Mouse (Mus musculus): ENCODE measurements around the gene Nup188. TPM values are rescaled to one million over a fixed set of nuclear protein-coding genes. Genes with fewer than 3 reads are reported as not detected.

The Nup188 gene
- polyA plus RNA-seq, 1 experiment from 2014 or later = 68.0 TPM

- DNase-seq (ENCODE audit: low spot score) = no peak
- Histone ChIP-seq H3K4me1 (peaks cover 21% of the 10 kb centered on the region), H3K27ac (replicated peaks) (no peak overlapping the region), H3K9me3 (no peaks in the 10 kb centered on the region), H3K4me3 (no peak overlapping the region), H3K27me3 (replicated peaks; ENCODE audit: low read depth, poor library complexity, severe bottlenecking) (no peaks in the 10 kb centered on the region), H3K36me3 (replicated peaks) (peaks cover 100% of the 10 kb centered on the region)
- WGBS = 85% methylated on average over 4 of the region's 4 CpGs
Measured at GRCm38 (mm10) chr2:30247681-30248080, 38.5 kb upstream of the Nup188 start.

GRCm38 (mm10) chr2:30249182-30249581 lies 37.0 kb upstream of the Nup188 start:
- no peak for DNase-seq (ENCODE audit: low spot score)
- Histone ChIP-seq H3K4me1 (peaks cover 18% of the 10 kb centered on the region), H3K9me3 (no peaks in the 10 kb centered on the region), H3K27ac (replicated peaks) (no peak overlapping the region), H3K36me3 (replicated peaks) (peaks cover 100% of the 10 kb centered on the region), H3K4me3 (no peak overlapping the region), H3K27me3 (replicated peaks; ENCODE audit: low read depth, poor library complexity, severe bottlenecking) (no peaks in the 10 kb centered on the region)
- WGBS = 95% methylated on average over 3 of the region's 3 CpGs

- Histone ChIP-seq H3K36me3 (replicated peaks) (peaks cover 100% of the 10 kb centered on the region), H3K4me1 (peaks cover 10% of the 10 kb centered on the region), H3K27ac (replicated peaks) (no peak overlapping the region), H3K9me3 (no peaks in the 10 kb centered on the region), H3K4me3 (no peak overlapping the region), H3K27me3 (replicated peaks; ENCODE audit: low read depth, poor library complexity, severe bottlenecking) (no peaks in the 10 kb centered on the region)
- WGBS = 91% methylated on average over 10 of the region's 10 CpGs
- no peak for DNase-seq (ENCODE audit: low spot score)
Measured at GRCm38 (mm10) chr2:30250166-30251128, 35.8 kb upstream of the Nup188 start.

- DNase-seq (ENCODE audit: low spot score) = no peak
- Histone ChIP-seq H3K4me3 (no peak overlapping the region), H3K4me1 (peaks cover 10% of the 10 kb centered on the region), H3K27me3 (replicated peaks; ENCODE audit: low read depth, poor library complexity, severe bottlenecking) (no peaks in the 10 kb centered on the region), H3K9me3 (no peaks in the 10 kb centered on the region), H3K27ac (replicated peaks) (peak overlapping the region; percentile 30; the same call in 1 of the 2 replicates), H3K36me3 (replicated peaks) (peaks cover 100% of the 10 kb centered on the region)
- WGBS = 77% methylated on average over 5 of the region's 5 CpGs
Measured at GRCm38 (mm10) chr2:30251417-30252104, 34.6 kb upstream of the Nup188 start.

- H3K36me3 ChIP-seq (replicated peaks) = peaks cover 100% of the 10 kb centered on the region
- no peak overlapping the region for H3K27ac ChIP-seq (replicated peaks)
- no peaks in the 10 kb centered on the region for H3K27me3 ChIP-seq (replicated peaks; ENCODE audit: low read depth, poor library complexity, severe bottlenecking)
- no peak overlapping the region for H3K4me3 ChIP-seq
- 82% methylated on average over 3 of the region's 3 CpGs for WGBS
- peaks cover 10% of the 10 kb centered on the region for H3K4me1 ChIP-seq
- no peaks in the 10 kb centered on the region for H3K9me3 ChIP-seq
- no peak for DNase-seq (ENCODE audit: low spot score)
Measured at GRCm38 (mm10) chr2:30252521-30252920, 33.7 kb upstream of the Nup188 start.

- Histone ChIP-seq H3K4me1 (peaks cover 10% of the 10 kb centered on the region), H3K27ac (replicated peaks) (no peak overlapping the region), H3K4me3 (no peak overlapping the region), H3K9me3 (no peaks in the 10 kb centered on the region), H3K36me3 (replicated peaks) (peaks cover 100% of the 10 kb centered on the region), H3K27me3 (replicated peaks; ENCODE audit: low read depth, poor library complexity, severe bottlenecking) (no peaks in the 10 kb centered on the region)
- WGBS = 83% methylated on average over 5 of the region's 5 CpGs
- DNase-seq (ENCODE audit: low spot score) = no peak
Measured at GRCm38 (mm10) chr2:30253809-30254208, 32.4 kb upstream of the Nup188 start.

GRCm38 (mm10) chr2:30255631-30256395 lies 30.4 kb upstream of the Nup188 start:
- Histone ChIP-seq H3K27ac (replicated peaks) (no peak overlapping the region), H3K4me3 (no peak overlapping the region), H3K4me1 (peaks cover 10% of the 10 kb centered on the region), H3K27me3 (replicated peaks; ENCODE audit: low read depth, poor library complexity, severe bottlenecking) (no peaks in the 10 kb centered on the region), H3K36me3 (replicated peaks) (peaks cover 100% of the 10 kb centered on the region), H3K9me3 (no peaks in the 10 kb centered on the region)
- WGBS = 95% methylated on average over 42 of the region's 42 CpGs
- DNase-seq (ENCODE audit: low spot score) = no peak

- WGBS = 96% methylated on average over 30 of the region's 30 CpGs
- Histone ChIP-seq H3K27ac (replicated peaks) (no peak overlapping the region), H3K9me3 (no peaks in the 10 kb centered on the region), H3K27me3 (replicated peaks; ENCODE audit: low read depth, poor library complexity, severe bottlenecking) (no peaks in the 10 kb centered on the region), H3K4me3 (no peak overlapping the region), H3K36me3 (replicated peaks) (peaks cover 100% of the 10 kb centered on the region), H3K4me1 (peaks cover 4% of the 10 kb centered on the region)
- DNase-seq (ENCODE audit: low spot score) = no peak
Measured at GRCm38 (mm10) chr2:30256616-30257350, 29.4 kb upstream of the Nup188 start.

- DNase-seq (ENCODE audit: low spot score) = no peak
- Histone ChIP-seq H3K9me3 (no peaks in the 10 kb centered on the region), H3K36me3 (replicated peaks) (peaks cover 99% of the 10 kb centered on the region), H3K27me3 (replicated peaks; ENCODE audit: low read depth, poor library complexity, severe bottlenecking) (no peaks in the 10 kb centered on the region), H3K4me1 (no peaks in the 10 kb centered on the region), H3K4me3 (no peak overlapping the region), H3K27ac (replicated peaks) (no peak overlapping the region)
- WGBS = 86% methylated on average over 7 of the region's 7 CpGs
Measured at GRCm38 (mm10) chr2:30257699-30258460, 28.3 kb upstream of the Nup188 start.

- WGBS = 88% methylated on average over 4 of the region's 4 CpGs
- H3K27ac ChIP-seq (replicated peaks) = no peak overlapping the region
- no peaks in the 10 kb centered on the region for H3K9me3 ChIP-seq
- H3K4me3 ChIP-seq = no peak overlapping the region
- DNase-seq (ENCODE audit: low spot score) = no peak
- H3K27me3 ChIP-seq (replicated peaks; ENCODE audit: low read depth, poor library complexity, severe bottlenecking) = no peaks in the 10 kb centered on the region
- H3K4me1 ChIP-seq = 0 out of 2 replicates have a peak, but pooled peaks cover 3% of the 10 kb centered on the region
- H3K36me3 ChIP-seq (replicated peaks) = peaks cover 99% of the 10 kb centered on the region
Measured at GRCm38 (mm10) chr2:30258600-30258999, 27.6 kb upstream of the Nup188 start.

Measured in embryonic facial prominence, embryonic 10.5 days (tissue).